8 mouse cellular contexts compared by ENCODE assay signal in genomic region chr14:50807487-50808072, GRCm38 (mm10). TPM values are rescaled to one million over a fixed set of nuclear protein-coding genes. Genes with fewer than 3 reads are reported as not detected.
DNase-seq lines count a peak whose midpoint lies in the region; ATAC-seq and TF ChIP-seq lines count a peak whose summit lies in the region.

TSS of gene Ccnb1ip1 (minus strand) at chr14:50807732.
TSS of gene Parp2 (plus strand) at chr14:50807841.

- no peaks in the 10 kb centered on the region for H3K27me3 ChIP-seq in G1E (ENCODE audit: insufficient read depth, low read length)
- no peaks in the 10 kb centered on the region for H3K27me3 ChIP-seq in forebrain, embryonic 16.5 days (replicated peaks; ENCODE audit: control insufficient read depth, insufficient read depth, low read length)
- no peaks in the 10 kb centered on the region for H3K27me3 ChIP-seq in lung, embryonic 14.5 days (ENCODE audit: insufficient read depth, low read length)
- no peaks in the 10 kb centered on the region for H3K27me3 ChIP-seq in thymus, adult 2 months (ENCODE audit: control insufficient read depth, insufficient read depth, low read length)

- H3K4me1 ChIP-seq in G1E (ENCODE audit: insufficient read depth, low read depth, low read length): peaks cover 20% of the 10 kb centered on the region
- peaks cover 3% of the 10 kb centered on the region; the same call in 1 of the 2 replicates for H3K4me1 ChIP-seq in forebrain, embryonic 16.5 days (replicated peaks; ENCODE audit: control insufficient read depth, insufficient read depth, low read length)
- peaks cover 3% of the 10 kb centered on the region; the same call in 1 of the 2 replicates for H3K4me1 ChIP-seq in lung, embryonic 14.5 days (ENCODE audit: insufficient read depth)
- peaks cover 3% of the 10 kb centered on the region; the same call in 1 of the 2 replicates for H3K4me1 ChIP-seq in olfactory bulb, adult 2 months (ENCODE audit: control insufficient read depth, insufficient read depth, low read length)
- peaks cover 4% of the 10 kb centered on the region for H3K4me1 ChIP-seq in thymus, adult 2 months (replicated peaks; ENCODE audit: control insufficient read depth, insufficient read depth, low read length)

- H3K9ac ChIP-seq in forebrain, embryonic 16.5 days (replicated peaks; ENCODE audit: low read depth, low read length): peak within 1 kb of the TSS; percentile 79
- peak within 1 kb of the TSS; percentile 58 for H3K9ac ChIP-seq in lung, embryonic 14.5 days

- TF ChIP-seq POLR2A in olfactory bulb, adult 2 months (IDR thresholded peaks at IDR 0.05; ENCODE audit: insufficient read depth, low read depth, low read length): peak; percentile 65; the same call in 1 of the 2 replicates
- peak; percentile 61 for TF ChIP-seq POLR2A in thymus, adult 2 months (IDR thresholded peaks at IDR 0.05; ENCODE audit: control insufficient read depth, extremely low read depth, insufficient read depth, low read length, poor library complexity)

- peaks cover 34% of the 10 kb centered on the region for H3K36me3 ChIP-seq in G1E (replicated peaks)
- H3K36me3 ChIP-seq in forebrain, embryonic 16.5 days (ENCODE audit: control insufficient read depth, insufficient read depth): no peaks in the 10 kb centered on the region; the same call in 1 of the 2 replicates
- peaks cover 15% of the 10 kb centered on the region; the same call in 1 of the 2 replicates for H3K36me3 ChIP-seq in lung, embryonic 14.5 days (ENCODE audit: insufficient read depth)
- no peaks in the 10 kb centered on the region for H3K36me3 ChIP-seq in thymus, adult 2 months (ENCODE audit: control insufficient read depth, insufficient read depth, low read length)

- WGBS in forebrain, embryonic 16.5 days: under 1% methylated on average over 42 of the region's 42 CpGs
- WGBS in lung, embryonic 14.5 days: under 1% methylated on average over 42 of the region's 42 CpGs
- WGBS in olfactory bulb, adult 2 months: under 1% methylated on average over 42 of the region's 42 CpGs
- WGBS in thymus, adult 2 months: under 1% methylated on average over 42 of the region's 42 CpGs

- peak; percentile 75 for DNase-seq in G1E (ENCODE audit: low spot score)
- peak; percentile 96 to 99 for DNase-seq in cerebellum, adult 18-20 months
- peak; percentile 100 for DNase-seq in heart, postnatal 36 days
- DNase-seq in layer of hippocampus, adult 2 months (ENCODE audit: low spot score in 2 of 2): peak; percentile 96 to 99
- DNase-seq in lung, embryonic 14.5 days: peak; percentile 99
- peak; percentile 95 for DNase-seq in thymus, adult 2 months

- H3K27ac ChIP-seq in forebrain, embryonic 16.5 days (ENCODE audit: low read length): peak within 1 kb of the TSS; percentile 94
- H3K27ac ChIP-seq in layer of hippocampus, adult 2 months: peak within 1 kb of the TSS; percentile 79
- peak within 1 kb of the TSS; percentile 76 for H3K27ac ChIP-seq in lung, embryonic 14.5 days (ENCODE audit: low read depth)
- H3K27ac ChIP-seq in olfactory bulb, adult 2 months (ENCODE audit: insufficient read depth, low read depth, low read length): peak within 1 kb of the TSS; percentile 78
- H3K27ac ChIP-seq in thymus, adult 2 months (ENCODE audit: control insufficient read depth, insufficient read depth, low read length): peak within 1 kb of the TSS; percentile 55; the same call in 1 of the 2 replicates

- no peak for TF ChIP-seq CTCF in G1E (IDR thresholded peaks at IDR 0.05; ENCODE audit: low read depth, low read length)
- TF ChIP-seq CTCF in layer of hippocampus, adult 2 months (conservative IDR thresholded peaks at IDR 0.05): no peak
- no peak for TF ChIP-seq CTCF in lung, embryonic 14.5 days (IDR thresholded peaks at IDR 0.05; ENCODE audit: low read depth)
- no peak for TF ChIP-seq CTCF in olfactory bulb, adult 2 months (IDR thresholded peaks at IDR 0.05; ENCODE audit: insufficient read depth, low read depth, low read length)
- TF ChIP-seq CTCF in thymus, adult 2 months (IDR thresholded peaks at IDR 0.05; ENCODE audit: borderline replicate concordance, control insufficient read depth, extremely low read depth, insufficient read depth, low read length, poor library complexity): peak; percentile 17; the same call in 1 of the 2 replicates

- peak within 1 kb of the TSS; percentile 76 for H3K4me2 ChIP-seq in forebrain, embryonic 16.5 days (ENCODE audit: low read length)
- H3K4me2 ChIP-seq in lung, embryonic 14.5 days: peak within 1 kb of the TSS; percentile 63

- no peaks in the 10 kb centered on the region for H3K9me3 ChIP-seq in G1E (replicated peaks)
- no peaks in the 10 kb centered on the region for H3K9me3 ChIP-seq in forebrain, embryonic 16.5 days (ENCODE audit: control insufficient read depth, low read length)
- H3K9me3 ChIP-seq in lung, embryonic 14.5 days (ENCODE audit: low read depth, low read length): no peaks in the 10 kb centered on the region

- peak within 1 kb of the TSS; percentile 74 for H3K4me3 ChIP-seq in G1E (ENCODE audit: low read depth, low read length)
- H3K4me3 ChIP-seq in forebrain, embryonic 16.5 days (replicated peaks; ENCODE audit: low read length): peak within 1 kb of the TSS; percentile 64
- peak within 1 kb of the TSS; percentile 64 for H3K4me3 ChIP-seq in layer of hippocampus, adult 2 months
- peak within 1 kb of the TSS; percentile 44 for H3K4me3 ChIP-seq in lung, embryonic 14.5 days (ENCODE audit: low read depth, low read length)
- H3K4me3 ChIP-seq in olfactory bulb, adult 2 months (ENCODE audit: insufficient read depth, low read depth, low read length): peak within 1 kb of the TSS; percentile 75
- peak within 1 kb of the TSS; percentile 74 for H3K4me3 ChIP-seq in thymus, adult 2 months (ENCODE audit: control insufficient read depth, insufficient read depth, low read length)

- intact Hi-C loops in heart, postnatal 36 days (cut with DNase I): loop anchor here (2.0 to 10.0 kb wide), 3 partner anchors 120 to 367 kb away; no protein-coding TSS in a partner anchor

- ATAC-seq in G1E (ENCODE audit: extremely low read depth, insufficient number of reproducible peaks, low FRiP score, poor library complexity, severe bottlenecking): peak; percentile 84
- peak; percentile 98 for ATAC-seq in forebrain, embryonic 16.5 days
- peak; percentile 99 for ATAC-seq in lung, embryonic 14.5 days (ENCODE audit: insufficient read depth)

RNA-seq across cellular contexts. Expression of gene Ccnb1ip1, which starts in this region (rescaled TPM):
- total RNA-seq in G1E (2014; fragmentation: Nextera tagmentation) (8.7 and 10.3 TPM in 2 replicates), G1E (2017) (6.1 and 8.3 TPM in 2 replicates)
- 0.20 and 0.22 TPM in 2 replicates for polyA plus RNA-seq in G1E (2012)
- not detected in 2 replicates for polyA plus RNA-seq in forebrain, embryonic 16.5 days (2015; fragmentation: Nextera tagmentation; extraction: Ambion mirVana)
- total RNA-seq in heart, postnatal 36 days (2021): not detected
- not detected for total RNA-seq in layer of hippocampus, adult 2 months (2021)
- not detected in 2 replicates for polyA plus RNA-seq in lung, embryonic 14.5 days (2014; fragmentation: Nextera tagmentation; extraction: Ambion mirVana)
- polyA plus RNA-seq in olfactory bulb, adult 2 months (2012; ENCODE audit: insufficient read depth, insufficient read length, low replicate concordance, missing spikeins): not detected in 2 replicates
- not detected in 2 replicates for polyA plus RNA-seq in thymus, adult 2 months (2012; rRNA removed)

RNA-seq across cellular contexts. Expression of gene Parp2, which starts in this region (rescaled TPM):
- total RNA-seq in G1E (2014; fragmentation: Nextera tagmentation) (130 and 176 TPM in 2 replicates), G1E (2017) (101 and 111 TPM in 2 replicates)
- 7.2 and 8.2 TPM in 2 replicates for polyA plus RNA-seq in G1E (2012)
- 53.3 and 56.7 TPM in 2 replicates for polyA plus RNA-seq in forebrain, embryonic 16.5 days (2015; fragmentation: Nextera tagmentation; extraction: Ambion mirVana)
- 10 to 100 TPM; 14.3 to 15.7 TPM for total RNA-seq in heart, postnatal 36 days (2021)
- 10 to 100 TPM; 27.5 to 31.9 TPM for total RNA-seq in layer of hippocampus, adult 2 months (2021)
- 71.0 and 74.7 TPM in 2 replicates for polyA plus RNA-seq in lung, embryonic 14.5 days (2014; fragmentation: Nextera tagmentation; extraction: Ambion mirVana)
- polyA plus RNA-seq in olfactory bulb, adult 2 months (2012; ENCODE audit: insufficient read depth, insufficient read length, low replicate concordance, missing spikeins): not detected in 2 replicates
- 24.6 and 25.3 TPM in 2 replicates for polyA plus RNA-seq in thymus, adult 2 months (2012; rRNA removed)

Comparison
In these comparisons a context has a peak if more than half of its experiments do, and no peak if none do; other contexts are left out.
1. Peak in every context shown above with its lines: DNase-seq, ATAC-seq, H3K4me3 ChIP-seq and H3K27ac ChIP-seq.